Mouse (Mus musculus): ENCODE measurements around the gene Prop1. TPM values are rescaled to one million over a fixed set of nuclear protein-coding genes. Genes with fewer than 3 reads are reported as not detected.

Gene Prop1
- total RNA-seq, 2 experiments from 2014 or later, result not detected

Other genes starting within 250 kb of the Prop1 start
- gene Zfp354c, start 126.0 kb downstream of the Prop1 start, total RNA-seq (2021), result 1 to 10 TPM; 3.8 to 5.3 TPM
- gene Zfp879, start 112.2 kb downstream of the Prop1 start, total RNA-seq (2021), result 1 to 10 TPM; 1.4 TPM
- gene Grm6, start 103.1 kb downstream of the Prop1 start, total RNA-seq (2021), result not detected
- gene Zfp454, start 66.1 kb downstream of the Prop1 start, total RNA-seq (2021), result 1 to 10 TPM in 1 of 2 experiments, under 1 TPM in 1; 0.97 to 1.6 TPM
- 1 to 10 TPM; 2.8 to 3.3 TPM for gene Zfp2, start 37.6 kb downstream of the Prop1 start, total RNA-seq (2021)
- gene Zfp354b, start 22.1 kb downstream of the Prop1 start, total RNA-seq (2021), result 1 to 10 TPM; 1.9 to 2.1 TPM
- gene 4933414I15Rik, start 10.0 kb downstream of the Prop1 start, total RNA-seq (2021), result not detected
- not detected for gene Olfr1378, start 12.8 kb upstream of the Prop1 start, total RNA-seq (2021)
- gene Olfr1377, start 28.2 kb upstream of the Prop1 start, total RNA-seq (2021), result not detected
- gene Olfr51, start 49.8 kb upstream of the Prop1 start, total RNA-seq (2021), result not detected
- gene Olfr54, start 60.5 kb upstream of the Prop1 start, total RNA-seq (2021), result not detected
- not detected for gene Olfr1375, start 94.3 kb upstream of the Prop1 start, total RNA-seq (2021)
- 1 to 10 TPM; 2.9 to 3.0 TPM for gene Zfp354a, start 105.5 kb upstream of the Prop1 start, total RNA-seq (2021)